Mouse (Mus musculus): ENCODE data around the gene Colec11. TPM values are rescaled to one million over a fixed set of nuclear protein-coding genes. Genes with fewer than 3 reads are reported as not detected.

The Colec11 gene
- 0.17 and 0.19 TPM in 2 replicates for polyA plus RNA-seq (2012)

DNA sequence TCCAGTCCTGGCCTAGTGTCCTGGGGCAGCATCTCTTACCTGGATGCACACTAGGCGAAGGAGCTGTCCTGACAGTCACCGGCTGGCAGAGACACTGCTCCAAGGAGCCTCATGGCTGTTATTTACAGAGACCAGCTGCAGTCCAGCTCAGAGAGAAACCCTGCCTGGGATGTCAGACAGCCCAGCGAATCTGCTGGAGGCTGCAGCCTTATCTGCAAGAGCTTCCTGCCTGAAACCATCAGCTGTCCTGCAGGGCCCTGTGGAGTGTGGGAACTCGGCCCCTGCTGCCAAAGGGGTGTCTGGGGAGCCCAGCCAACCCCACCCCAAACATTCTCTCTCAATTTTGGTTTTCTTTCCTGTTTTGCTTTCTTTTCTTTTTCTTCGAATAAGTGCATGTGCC, at the start of gene Colec11:
Colec11 (minus strand) TSS at position 183 of the 400 bp plus-strand sequence.

DNA sequence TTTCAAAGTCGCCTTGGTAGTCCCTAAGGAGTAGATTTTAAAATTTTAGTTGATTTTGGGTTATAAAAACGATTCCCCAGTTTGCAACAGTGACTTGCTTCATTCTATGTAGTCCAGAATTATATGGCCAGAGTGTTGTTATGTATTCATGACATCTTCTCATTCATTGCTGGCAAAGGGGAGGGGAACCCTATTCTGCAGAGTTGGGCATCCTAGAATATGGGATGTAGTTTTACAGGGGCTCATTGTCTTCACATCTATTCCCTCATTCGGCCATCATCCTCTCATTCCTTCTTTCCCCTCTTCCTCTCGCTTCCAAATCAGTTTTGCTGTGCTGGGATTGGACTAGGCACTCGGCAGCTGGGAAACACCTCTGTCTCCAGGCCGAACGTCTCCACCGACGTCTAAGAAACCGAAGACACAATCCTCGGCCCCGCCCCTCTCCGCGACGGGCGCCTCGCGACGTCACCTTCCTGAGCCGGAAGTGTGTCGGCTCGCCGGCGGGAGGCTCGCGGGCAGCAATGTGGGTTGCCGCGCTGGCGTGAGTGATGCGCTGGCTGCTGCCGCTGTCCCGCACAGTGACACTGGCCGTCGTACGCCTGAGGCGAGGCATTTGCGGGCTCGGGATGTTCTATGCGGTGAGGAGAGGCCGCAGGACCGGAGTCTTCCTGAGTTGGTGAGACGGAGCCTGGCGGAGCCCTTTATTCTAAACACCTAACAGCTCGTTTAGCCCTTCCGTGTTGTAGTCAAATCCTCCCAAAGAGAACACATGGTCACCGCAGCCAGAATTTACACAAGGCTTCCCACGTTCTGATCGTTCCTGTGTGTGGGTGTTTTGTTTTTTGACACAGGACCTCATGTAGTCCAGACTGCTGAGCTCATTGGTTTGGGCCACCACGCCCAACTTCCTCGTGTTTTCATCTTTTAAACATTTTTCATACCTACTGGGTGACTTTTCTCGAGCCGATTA, 26.2 kb upstream of the Colec11 start, which contains the start of gene Rnaseh1:
Rnaseh1 (plus strand) TSS at position 462 of the 970 bp plus-strand sequence.

DNA sequence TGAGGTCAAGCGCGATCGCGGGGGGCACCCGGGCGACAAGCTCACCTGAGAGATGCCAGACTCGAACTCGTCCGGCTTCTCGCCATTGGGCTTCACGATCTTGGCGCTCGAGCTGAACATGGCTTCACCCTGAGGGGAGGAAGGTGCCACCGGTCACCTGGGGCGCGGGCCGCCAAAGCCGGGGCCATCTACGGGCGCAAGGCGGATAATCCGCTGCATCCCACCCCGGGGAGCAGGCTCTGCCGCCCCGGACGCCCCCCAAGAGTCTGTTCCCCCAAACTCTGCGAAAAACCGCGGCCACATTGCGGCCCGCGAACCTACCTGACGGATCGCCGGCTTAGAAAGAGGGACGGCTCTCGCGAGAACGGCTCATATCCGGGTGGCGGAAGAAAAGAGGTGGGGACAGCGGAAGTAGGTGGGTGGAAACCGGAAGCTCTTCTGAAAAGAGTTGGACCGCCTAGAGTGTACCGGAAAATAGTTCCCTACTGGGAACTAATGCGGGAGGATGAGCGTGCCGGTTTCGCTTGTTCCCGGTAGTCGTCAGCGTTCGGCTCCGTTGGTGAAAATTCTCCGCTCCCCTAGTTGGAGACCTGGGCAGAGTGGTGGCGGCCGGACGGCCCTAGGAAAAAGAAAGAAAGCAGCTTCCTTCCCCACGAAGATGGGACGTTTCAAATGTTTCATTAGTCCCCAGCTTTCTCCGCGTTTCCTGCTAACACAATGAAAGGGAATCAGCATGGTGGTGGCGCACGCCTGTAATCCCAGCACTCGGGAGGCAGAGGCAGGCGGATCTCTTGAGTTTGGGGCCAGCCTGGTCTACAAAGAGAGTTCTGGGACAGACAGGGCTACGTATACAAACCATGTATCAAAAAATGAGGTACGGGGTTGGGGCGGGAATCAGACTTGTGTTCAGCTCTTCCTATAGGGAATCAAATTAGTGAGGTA, 12.6 kb upstream of the Colec11 start, which contains the start of gene Rps7:
Rps7 (minus strand) TSS at position 419 of the 942 bp plus-strand sequence.

DNA sequence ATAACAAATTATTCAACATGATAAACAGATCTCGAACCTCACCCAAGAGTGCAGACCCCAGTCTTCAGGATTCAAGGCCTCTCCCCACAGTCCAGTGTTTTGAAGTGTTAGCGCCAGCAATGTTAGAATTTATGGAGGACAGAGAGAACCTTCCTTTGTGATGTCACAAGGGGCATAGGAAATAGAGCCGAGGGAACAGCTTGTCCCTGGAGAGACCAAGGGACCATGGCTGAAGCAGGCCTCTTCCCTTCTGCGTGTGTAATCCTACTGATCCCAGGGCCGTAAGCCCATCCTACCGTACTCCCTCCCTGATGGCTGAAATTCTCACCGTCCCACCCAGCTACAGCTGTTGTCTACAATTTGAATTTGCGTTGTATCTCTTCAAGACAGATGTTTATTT, 40.8 kb downstream of the Colec11 start, which contains the start of gene Allc:
Allc (minus strand) TSS at position 101 of the 400 bp plus-strand sequence.

DNA sequence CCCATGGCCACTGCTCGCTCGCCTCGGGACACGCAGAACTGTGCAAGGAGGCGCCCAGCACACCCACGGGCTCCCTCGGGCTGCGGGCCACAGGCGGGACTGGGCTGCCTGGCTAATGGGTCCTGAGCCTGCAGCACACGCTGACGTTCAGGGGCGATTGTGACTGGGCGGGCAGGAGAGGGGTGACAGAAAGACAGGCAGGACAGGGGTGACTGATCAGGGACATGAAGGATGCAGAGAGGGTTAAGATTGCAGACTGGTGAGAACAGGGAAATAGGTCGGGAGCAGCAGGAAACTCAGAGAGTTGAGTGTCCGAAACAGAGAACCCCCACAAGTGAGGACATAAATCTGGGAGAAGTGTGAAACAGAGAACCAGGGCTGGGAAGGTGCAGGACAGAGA, 70.9 kb downstream of the Colec11 start, which contains the start of gene Dcdc2c:
Dcdc2c (minus strand) TSS at position 101 of the 400 bp plus-strand sequence.

Other genes with a start within 250 kb of the Colec11 start
- gene Dcdc2c, start 71.0 kb downstream of the Colec11 start, polyA plus RNA-seq (2012): not detected in 2 replicates
- gene Allc, start 40.9 kb downstream of the Colec11 start, polyA plus RNA-seq (2012): not detected in 2 replicates
- 279 and 328 TPM in 2 replicates for gene Rps7, start 12.6 kb upstream of the Colec11 start, polyA plus RNA-seq (2012)
- gene Rnaseh1, start 26.2 kb upstream of the Colec11 start, polyA plus RNA-seq (2012): 13.3 and 17.4 TPM in 2 replicates
- gene Adi1, start 51.9 kb upstream of the Colec11 start, polyA plus RNA-seq (2012): 12.1 and 13.6 TPM in 2 replicates
- gene Trappc12, start 127.1 kb upstream of the Colec11 start, polyA plus RNA-seq (2012): 15.4 and 16.3 TPM in 2 replicates
- 20.4 and 21.8 TPM in 2 replicates for gene Eipr1, start 128.4 kb upstream of the Colec11 start, polyA plus RNA-seq (2012)